Comparison of ENCODE assay signal across 7 mouse cellular contexts in genomic region chr6:108532486-108533179, GRCm38 (mm10).
A peak's percentile ranks its signal among the peaks of the same experiment; 100 is the strongest.
DNase-seq lines count a peak whose midpoint lies in the region; ATAC-seq lines count a peak whose summit lies in the region.

No protein-coding gene starts in this region.

- no peak overlapping the region for H3K4me2 ChIP-seq in kidney, embryonic 16.5 days (replicated peaks; ENCODE audit: low read depth, low read length)
- no peak overlapping the region for H3K4me2 ChIP-seq in forebrain, embryonic 14.5 days (ENCODE audit: low read length)
- H3K4me2 ChIP-seq in forebrain, embryonic 16.5 days (ENCODE audit: low read length), result no peak overlapping the region

- ATAC-seq in kidney, embryonic 16.5 days (ENCODE audit: low FRiP score, low TSS enrichment), result no peak
- no peak for ATAC-seq in forebrain, embryonic 14.5 days
- no peak for ATAC-seq in forebrain, embryonic 16.5 days

- H3K4me3 ChIP-seq in kidney, embryonic 16.5 days (ENCODE audit: low read length), result no peak overlapping the region
- H3K4me3 ChIP-seq in forebrain, embryonic 14.5 days (ENCODE audit: low read depth, low read length), result no peak overlapping the region
- H3K4me3 ChIP-seq in forebrain, embryonic 16.5 days (replicated peaks; ENCODE audit: low read length), result no peak overlapping the region

- intact Hi-C loops in gastrocnemius, postnatal 36 days (cut with DNase I), result loop anchor here (1.0 to 5.0 kb wide), 4 partner anchors 40 to 128 kb away; partner anchors contain the start of gene Bhlhe40

- peak; percentile 37 for DNase-seq in T-cell, adult 2 months (ENCODE audit: low spot score)
- peak; percentile 67 to 82 for DNase-seq in gastrocnemius, postnatal 36 days
- DNase-seq in lung, postnatal 10 days, result peak; percentile 75
- DNase-seq in forebrain, embryonic 14.5 days (ENCODE audit: low spot score), result no peak
- no peak for DNase-seq in cerebellum, postnatal 25 days

- 0 out of 2 replicates have a peak, but pooled peaks cover 5% of the 10 kb centered on the region for H3K36me3 ChIP-seq in kidney, embryonic 16.5 days (ENCODE audit: insufficient read depth, low read length)
- H3K36me3 ChIP-seq in forebrain, embryonic 14.5 days (ENCODE audit: control insufficient read depth, insufficient read depth, low read length), result no peaks in the 10 kb centered on the region
- H3K36me3 ChIP-seq in forebrain, embryonic 16.5 days (ENCODE audit: control insufficient read depth, insufficient read depth), result no peaks in the 10 kb centered on the region

- H3K4me1 ChIP-seq in kidney, embryonic 16.5 days (ENCODE audit: insufficient read depth, low read length), result peaks cover 48% of the 10 kb centered on the region
- H3K4me1 ChIP-seq in forebrain, embryonic 14.5 days (ENCODE audit: control insufficient read depth, insufficient read depth, low read length), result 0 out of 2 replicates have a peak, but pooled peaks cover 2% of the 10 kb centered on the region
- H3K4me1 ChIP-seq in forebrain, embryonic 16.5 days (replicated peaks; ENCODE audit: control insufficient read depth, insufficient read depth, low read length), result peaks cover 2% of the 10 kb centered on the region; the same call in 1 of the 2 replicates

- no peaks in the 10 kb centered on the region for H3K9me3 ChIP-seq in kidney, embryonic 16.5 days (ENCODE audit: low read length)
- H3K9me3 ChIP-seq in forebrain, embryonic 14.5 days (replicated peaks; ENCODE audit: control insufficient read depth, low read length), result no peaks in the 10 kb centered on the region
- no peaks in the 10 kb centered on the region for H3K9me3 ChIP-seq in forebrain, embryonic 16.5 days (ENCODE audit: control insufficient read depth, low read length)

- no peaks in the 10 kb centered on the region for H3K27me3 ChIP-seq in kidney, embryonic 16.5 days (ENCODE audit: insufficient read depth, low read length)
- H3K27me3 ChIP-seq in forebrain, embryonic 14.5 days (replicated peaks; ENCODE audit: control insufficient read depth, insufficient read depth, low read length), result no peaks in the 10 kb centered on the region
- H3K27me3 ChIP-seq in forebrain, embryonic 16.5 days (replicated peaks; ENCODE audit: control insufficient read depth, insufficient read depth, low read length), result no peaks in the 10 kb centered on the region

- WGBS in kidney, embryonic 16.5 days, result 68% methylated on average over 10 of the region's 10 CpGs
- 80% methylated on average over 10 of the region's 10 CpGs for WGBS in forebrain, embryonic 14.5 days
- 80% methylated on average over 10 of the region's 10 CpGs for whole genome bisulfite sequencing in forebrain, embryonic 16.5 days

- H3K9ac ChIP-seq in kidney, embryonic 16.5 days (replicated peaks; ENCODE audit: low read length), result no peak overlapping the region
- no peak overlapping the region for H3K9ac ChIP-seq in forebrain, embryonic 14.5 days (ENCODE audit: low read length)
- H3K9ac ChIP-seq in forebrain, embryonic 16.5 days (replicated peaks; ENCODE audit: low read depth, low read length), result no peak overlapping the region

- H3K27ac ChIP-seq in kidney, embryonic 16.5 days (ENCODE audit: low read length), result peak overlapping the region; percentile 61
- H3K27ac ChIP-seq in forebrain, embryonic 14.5 days (ENCODE audit: low read depth, low read length), result no peak overlapping the region
- H3K27ac ChIP-seq in forebrain, embryonic 16.5 days (ENCODE audit: low read length), result no peak overlapping the region

Comparison
In these comparisons a context has a peak if more than half of its experiments do, and no peak if none do; other contexts are left out.
1. DNase-seq: peak in T-cell, adult 2 months (single experiment), gastrocnemius, postnatal 36 days (2 of 2) and lung, postnatal 10 days (single experiment); none in forebrain, embryonic 14.5 days (single experiment) and cerebellum, postnatal 25 days (0 of 2).